Mouse (Mus musculus) intestine, embryonic 14.5 days (tissue): ENCODE results near the gene Abi3. TPM values are rescaled to one million over a fixed set of nuclear protein-coding genes. Genes with fewer than 3 reads are reported as not detected.

Source experiments
- ATAC-seq: fragments of 200-750 bp; cut with Nextera tagmentation; replicated peaks from 2 replicates; pipeline ENCODE4 v1.8.0; 2017; ENCODE audit warnings: low read depth, moderate number of reproducible peaks, moderate TSS enrichment, moderate library complexity; ENCODE audit not compliant: low FRiP score, low TSS enrichment
- DNase-seq: peaks from one replicate; pipeline ENCODE4 v3.0.0-alpha.2; 2018; ENCODE audit warnings: low spot score
- H3K27ac ChIP-seq: fragments of 300-500 bp; sonication (generic); 2 replicates; pipeline ENCODE4 v1.5.1; 2014; ENCODE audit warnings: low read depth, mild to moderate bottlenecking, control low read depth
- H3K27me3 ChIP-seq: fragments of 300-500 bp; sonication (generic); replicated peaks from 2 replicates; pipeline ENCODE4 v1.6.1; 2014; ENCODE audit warnings: low read length, control low read depth; ENCODE audit not compliant: control insufficient read depth, insufficient read depth
- H3K36me3 ChIP-seq: fragments of 300-500 bp; sonication (generic); 2 replicates; pipeline ENCODE4 v1.6.1; 2014; ENCODE audit warnings: low read length, control low read depth; ENCODE audit not compliant: control insufficient read depth, insufficient read depth
- H3K4me1 ChIP-seq: fragments of 300-500 bp; sonication (generic); replicated peaks from 2 replicates; pipeline ENCODE4 v1.6.1; 2014; ENCODE audit warnings: low read length, control low read depth, mixed read lengths; ENCODE audit not compliant: control insufficient read depth, insufficient read depth
- H3K4me2 ChIP-seq: fragments of 300-500 bp; sonication (generic); 2 replicates; pipeline ENCODE4 v1.6.1; 2014; ENCODE audit warnings: low read length
- H3K4me3 ChIP-seq: fragments of 300-500 bp; sonication (generic); 2 replicates; pipeline ENCODE4 v1.5.1; 2014; ENCODE audit warnings: low read depth, low read length, control low read depth, mixed read lengths
- H3K9ac ChIP-seq: fragments of 300-500 bp; sonication (generic); 2 replicates; pipeline ENCODE4 v1.6.1; 2014; ENCODE audit warnings: mild to moderate bottlenecking, low read length
- H3K9me3 ChIP-seq: fragments of 300-500 bp; sonication (generic); 2 replicates; pipeline ENCODE4 v1.6.1; 2016; ENCODE audit warnings: low read length, control low read depth; ENCODE audit not compliant: control insufficient read depth
- WGBS: fragments of 180-500 bp; shearing (Covaris S2); extraction: QIAGEN DNeasy Blood & Tissue Kit; methylation state at CpG from one replicate; pipeline ENCODE4 v1.1.7; 2014; 5-methylcytosine and 5-hydroxymethylcytosine counted together
- polyA plus RNA-seq: library from polyadenylated mRNA; unstranded; fragments of >200 nt; fragmentation: Nextera tagmentation; extraction: Ambion mirVana; gene quantifications from 2 replicates; pipeline ENCODE4 v1.2.1, GENCODE M21; 2014

Abi3 gene
- polyA plus RNA-seq, 1 experiment from 2014 or later: 4.8 TPM

GRCm38 (mm10) chr11:95843421-95843950 is 1.2 kb upstream of the Abi3 start:
- H3K4me1 ChIP-seq: peaks cover 7% of the 10 kb centered on the region
- ATAC-seq (no peak), DNase-seq (no peak)
- 56% methylated on average over 6 of the region's 6 CpGs for WGBS
- H3K4me2 ChIP-seq: no peak overlapping the region
- no peak overlapping the region for H3K4me3 ChIP-seq
- no peaks in the 10 kb centered on the region for H3K27me3 ChIP-seq
- no peak overlapping the region for H3K27ac ChIP-seq
- no peak overlapping the region for H3K9ac ChIP-seq
- H3K9me3 ChIP-seq: no peaks in the 10 kb centered on the region
- H3K36me3 ChIP-seq: no peaks in the 10 kb centered on the region

- no peak for DNase-seq
- peaks cover 7% of the 10 kb centered on the region for H3K4me1 ChIP-seq
- 0 out of 2 replicates have a peak overlapping the region, but pooled peaks have one; percentile 47 for H3K27ac ChIP-seq
- H3K9ac ChIP-seq: no peak overlapping the region
- no peaks in the 10 kb centered on the region for H3K27me3 ChIP-seq
- H3K9me3 ChIP-seq: no peaks in the 10 kb centered on the region
- no peak for ATAC-seq
- WGBS: 59% methylated on average over 5 of the region's 5 CpGs
- no peaks in the 10 kb centered on the region for H3K36me3 ChIP-seq
- H3K4me3 ChIP-seq: no peak overlapping the region
- H3K4me2 ChIP-seq: no peak overlapping the region
Observed at GRCm38 (mm10) chr11:95842953-95843352, 677 bp upstream of the Abi3 start.

- Histone ChIP-seq H3K36me3 (no peaks in the 10 kb centered on the region), H3K4me3 (peak overlapping the region; percentile 19), H3K27me3 (no peaks in the 10 kb centered on the region), H3K27ac (no peak overlapping the region), H3K9ac (peak overlapping the region; percentile 21), H3K4me1 (peaks cover 19% of the 10 kb centered on the region), H3K4me2 (peak overlapping the region; percentile 34), H3K9me3 (no peaks in the 10 kb centered on the region)
- 63% methylated on average over 10 of the region's 10 CpGs for WGBS
- DNase-seq (no peak), ATAC-seq (no peak)
Observed at GRCm38 (mm10) chr11:95841498-95841830, 812 bp downstream of the Abi3 start.

GRCm38 (mm10) chr11:95840694-95841497 is 1.4 kb downstream of the Abi3 start:
- H3K9ac ChIP-seq: no peak overlapping the region
- DNase-seq: no peak
- 0 out of 2 replicates have a peak overlapping the region, but pooled peaks have one; percentile 34 for H3K4me2 ChIP-seq
- H3K9me3 ChIP-seq: no peaks in the 10 kb centered on the region
- peak overlapping the region; percentile 19; the same call in 1 of the 2 replicates for H3K4me3 ChIP-seq
- WGBS: 73% methylated on average over 5 of the region's 5 CpGs
- no peaks in the 10 kb centered on the region for H3K36me3 ChIP-seq
- no peak for ATAC-seq
- no peak overlapping the region for H3K27ac ChIP-seq
- H3K27me3 ChIP-seq: no peaks in the 10 kb centered on the region; the same call in 1 of the 2 replicates
- peaks cover 20% of the 10 kb centered on the region for H3K4me1 ChIP-seq

- peaks cover 28% of the 10 kb centered on the region for H3K4me1 ChIP-seq
- no peaks in the 10 kb centered on the region for H3K36me3 ChIP-seq
- H3K27ac ChIP-seq: no peak overlapping the region
- peaks cover 7% of the 10 kb centered on the region for H3K27me3 ChIP-seq
- no peak overlapping the region for H3K4me2 ChIP-seq
- no peaks in the 10 kb centered on the region for H3K9me3 ChIP-seq
- ATAC-seq (no peak), DNase-seq (no peak)
- H3K9ac ChIP-seq: no peak overlapping the region
- 78% methylated on average over 8 of the region's 8 CpGs for WGBS
- no peak overlapping the region for H3K4me3 ChIP-seq
Observed at GRCm38 (mm10) chr11:95838999-95839868, 3.0 kb downstream of the Abi3 start.

- Histone ChIP-seq H3K9ac (no peak overlapping the region), H3K27me3 (peaks cover 13% of the 10 kb centered on the region), H3K27ac (no peak overlapping the region), H3K9me3 (no peaks in the 10 kb centered on the region), H3K4me3 (no peak overlapping the region), H3K4me1 (peaks cover 28% of the 10 kb centered on the region), H3K4me2 (no peak overlapping the region), H3K36me3 (no peaks in the 10 kb centered on the region)
- no peak for ATAC-seq
- DNase-seq: no peak
- 79% methylated on average over 4 of the region's 4 CpGs for WGBS
Observed at GRCm38 (mm10) chr11:95838598-95838997, 3.7 kb downstream of the Abi3 start.

- Histone ChIP-seq H3K9ac (no peak within 1 kb of the TSS), H3K9me3 (no peaks in the 10 kb centered on the region), H3K4me3 (no peak within 1 kb of the TSS), H3K27me3 (peaks cover 28% of the 10 kb centered on the region), H3K4me1 (peaks cover 23% of the 10 kb centered on the region), H3K36me3 (no peaks in the 10 kb centered on the region), H3K27ac (no peak within 1 kb of the TSS), H3K4me2 (no peak within 1 kb of the TSS)
- DNase-seq: peak; percentile 71
- WGBS: 43% methylated on average over 10 of the region's 10 CpGs
- ATAC-seq: no peak
Observed at GRCm38 (mm10) chr11:95837059-95837458, 5.2 kb downstream of the Abi3 start, which contains the start of gene Gngt2. Gene Gngt2, plus strand, starts transcription at chr11:95837216.

GRCm38 (mm10) chr11:95836433-95836832 is 5.8 kb downstream of the Abi3 start:
- Histone ChIP-seq H3K27me3 (peaks cover 34% of the 10 kb centered on the region), H3K9me3 (no peaks in the 10 kb centered on the region), H3K36me3 (no peaks in the 10 kb centered on the region), H3K4me1 (peaks cover 22% of the 10 kb centered on the region), H3K9ac (no peak overlapping the region), H3K4me3 (no peak overlapping the region), H3K27ac (no peak overlapping the region), H3K4me2 (no peak overlapping the region)
- DNase-seq (no peak), ATAC-seq (no peak)
- 51% methylated on average over 6 of the region's 6 CpGs for WGBS
